Mouse (Mus musculus): ENCODE data around the gene Apobec3.
A peak's percentile ranks its signal among the peaks of the same experiment; 100 is the strongest.

Gene Apobec3

GRCm38 (mm10) chr15:79951226-79951625 lies 59.8 kb downstream of the Apobec3 start:
- no peak for DNase-seq (ENCODE audit: low spot score)

GRCm38 (mm10) chr15:79951730-79952503 lies 60.5 kb downstream of the Apobec3 start:
- no peak for DNase-seq (ENCODE audit: low spot score)

GRCm38 (mm10) chr15:79952504-79953231 lies 61.2 kb downstream of the Apobec3 start:
- DNase-seq (ENCODE audit: low spot score) = peak; percentile 77

GRCm38 (mm10) chr15:79953470-79953869 lies 62.0 kb downstream of the Apobec3 start:
- DNase-seq (ENCODE audit: low spot score) = no peak

- no peak for DNase-seq (ENCODE audit: low spot score)
Measured at GRCm38 (mm10) chr15:79956559-79956958, 65.1 kb downstream of the Apobec3 start.

- DNase-seq (ENCODE audit: low spot score) = no peak
Measured at GRCm38 (mm10) chr15:79958418-79958817, 67.0 kb downstream of the Apobec3 start.

- no peak for DNase-seq (ENCODE audit: low spot score)
Measured at GRCm38 (mm10) chr15:79961366-79961921, 70.0 kb downstream of the Apobec3 start.

GRCm38 (mm10) chr15:79962661-79963060 lies 71.2 kb downstream of the Apobec3 start:
- no peak for DNase-seq (ENCODE audit: low spot score)

GRCm38 (mm10) chr15:79964376-79964775 lies 72.9 kb downstream of the Apobec3 start:
- no peak for DNase-seq (ENCODE audit: low spot score)

Data from testis, postnatal 10 days (tissue).